Mouse (Mus musculus): ENCODE results near the gene Nos3. TPM values are rescaled to one million over a fixed set of nuclear protein-coding genes. Genes with fewer than 3 reads are reported as not detected.

Nos3 gene
- total RNA-seq, 2 experiments from 2014 or later, result 9.4 to 10.0 TPM

DNA sequence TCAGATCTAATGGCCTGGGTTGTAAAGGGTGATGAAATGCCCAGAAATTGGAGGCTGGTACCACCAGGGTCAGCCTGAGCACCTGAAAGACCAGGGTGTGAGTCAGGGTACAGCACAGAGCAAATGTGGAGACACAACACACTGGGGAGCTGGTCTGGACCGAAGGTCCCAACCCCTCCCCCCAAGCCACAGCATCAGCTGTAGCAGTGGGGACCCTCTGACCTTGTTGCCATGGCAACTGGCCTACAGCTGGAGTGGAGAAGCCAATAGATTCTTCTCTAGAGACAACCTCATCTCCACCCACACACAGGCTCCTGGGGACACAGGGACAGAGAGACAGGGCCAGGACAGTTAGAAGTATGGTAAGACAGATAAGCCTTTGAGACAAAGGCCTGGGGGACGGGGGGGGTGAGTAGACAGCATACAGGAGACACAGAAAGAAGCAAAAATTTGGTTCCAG is 20.6 kb upstream of the Nos3 start:
- no peak for DNase-seq (ENCODE audit: low spot score in 2 of 2)

DNA sequence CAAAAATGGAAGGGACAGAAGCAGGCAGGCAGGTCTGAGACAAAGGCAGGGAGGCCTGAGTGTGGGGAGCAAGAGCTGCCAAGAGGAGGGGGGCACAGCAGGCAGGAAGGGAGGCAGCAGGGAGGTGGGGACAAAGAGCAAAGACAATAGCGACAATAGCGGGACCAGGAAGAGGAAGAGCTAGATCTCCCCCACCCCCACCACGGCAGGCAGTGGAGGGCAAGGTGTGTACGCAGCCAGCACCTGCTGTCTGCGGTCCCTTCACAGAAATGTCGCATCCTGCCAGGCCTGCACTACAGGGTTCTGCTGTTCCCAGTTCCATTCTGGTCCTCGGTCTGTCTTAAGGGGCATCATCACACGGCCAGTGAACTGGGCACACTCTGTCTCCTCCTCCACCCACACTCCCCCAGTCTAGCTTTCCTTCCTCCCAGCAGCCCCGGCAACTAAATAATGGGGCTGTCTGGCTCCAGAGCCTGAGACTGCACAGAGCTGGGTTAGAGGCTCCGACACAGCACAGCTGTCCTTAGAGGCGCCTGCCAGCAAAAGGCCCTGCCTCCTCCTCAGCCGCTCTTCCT is 20.0 kb upstream of the Nos3 start:
- DNase-seq (ENCODE audit: low spot score in 2 of 2), result no peak

DNA sequence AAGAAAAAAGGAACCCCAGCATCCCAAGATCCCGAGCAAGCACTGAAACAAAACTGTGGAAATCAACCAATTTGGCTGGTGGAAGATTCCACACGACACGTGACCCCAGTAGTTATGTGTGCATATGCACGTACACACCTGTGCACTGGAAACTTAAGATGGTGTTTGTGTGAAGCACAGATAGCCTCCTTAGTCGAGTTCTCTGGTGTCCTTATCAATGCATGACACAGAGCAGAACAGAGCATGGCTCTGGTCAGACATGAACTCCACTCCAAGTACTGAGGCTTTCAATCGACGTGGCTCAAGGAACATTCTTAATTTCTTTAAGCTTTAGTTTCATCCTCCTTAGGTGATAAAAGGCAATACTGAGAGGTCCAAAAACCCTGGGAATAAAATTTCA is 18.3 kb upstream of the Nos3 start:
- no peak for DNase-seq (ENCODE audit: low spot score in 2 of 2)

DNA sequence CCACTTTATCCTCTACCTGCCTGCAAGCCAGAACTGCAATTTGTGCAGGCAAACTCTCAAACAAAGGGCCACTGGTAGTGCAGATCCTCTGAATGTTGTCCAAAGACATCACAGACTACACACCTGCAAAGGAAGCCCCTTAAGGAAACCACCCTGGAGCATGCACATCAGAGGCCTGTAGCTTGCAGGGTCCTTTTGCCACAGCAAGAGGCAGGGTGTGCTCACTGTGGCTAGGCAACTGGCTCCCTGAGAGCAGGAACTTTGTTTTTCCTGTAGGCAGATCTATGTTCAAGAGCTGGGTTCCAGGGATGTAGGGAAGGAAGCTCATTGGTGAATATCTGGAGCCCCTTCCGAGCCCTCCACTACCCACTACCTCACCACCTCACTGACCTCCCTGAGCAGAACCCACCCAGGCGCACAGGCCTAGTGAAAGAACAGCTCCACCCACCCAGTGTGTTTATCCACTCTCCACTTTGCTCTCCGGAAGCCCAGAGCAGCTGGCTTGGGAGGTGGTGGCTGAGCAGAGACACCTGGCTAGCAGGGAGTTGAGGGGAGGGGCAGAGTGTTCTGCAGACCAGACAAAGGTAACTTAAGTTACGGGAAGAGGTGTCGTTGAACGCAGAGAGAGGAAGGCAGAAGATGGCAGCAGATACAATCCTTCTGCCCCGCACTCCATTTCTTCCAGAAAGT is 17.3 kb upstream of the Nos3 start:
- DNase-seq (ENCODE audit: low spot score in 2 of 2), result no peak

DNA sequence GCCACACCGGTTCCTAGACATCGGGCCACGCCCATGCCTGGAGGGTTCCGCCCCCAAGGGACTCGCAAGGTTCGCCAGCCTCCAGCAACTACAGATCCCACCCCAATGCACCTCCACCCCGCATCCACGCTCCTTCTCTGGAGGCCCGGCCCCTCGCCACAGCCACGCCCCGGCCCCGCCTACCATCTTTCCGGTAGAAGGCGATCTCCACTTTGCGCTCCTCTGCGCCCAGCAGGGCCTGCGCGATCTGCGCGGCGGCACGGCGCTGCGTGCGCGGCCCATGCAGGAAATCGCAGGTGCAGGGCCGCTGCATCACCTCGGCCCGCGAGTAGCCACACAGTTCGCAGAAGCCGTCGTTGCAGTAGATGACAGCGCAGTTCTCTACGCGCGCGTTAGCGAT is 16.5 kb upstream of the Nos3 start:
- DNase-seq (ENCODE audit: low spot score in 2 of 2), result no peak

DNA sequence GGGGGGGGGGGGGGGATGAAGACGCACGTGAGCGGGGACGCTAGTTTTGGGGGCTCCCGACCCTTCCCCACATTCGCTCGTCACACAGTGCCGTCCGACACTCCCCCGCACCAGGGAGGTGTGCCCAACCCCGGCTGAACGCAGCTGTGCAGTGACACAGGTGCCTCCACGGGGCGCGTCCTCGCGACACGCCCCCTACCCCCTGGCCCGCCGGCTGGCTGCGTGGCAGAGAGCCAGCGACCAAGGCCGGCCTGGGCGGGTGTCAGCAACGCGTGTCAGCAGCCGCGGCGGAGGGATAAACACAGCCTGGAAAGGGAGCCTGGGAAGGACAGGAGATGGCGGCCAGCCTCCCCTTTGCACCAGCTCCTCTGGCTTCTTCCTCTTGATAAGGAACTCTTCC is 16.1 kb upstream of the Nos3 start:
- no peak for DNase-seq (ENCODE audit: low spot score in 2 of 2)

DNA sequence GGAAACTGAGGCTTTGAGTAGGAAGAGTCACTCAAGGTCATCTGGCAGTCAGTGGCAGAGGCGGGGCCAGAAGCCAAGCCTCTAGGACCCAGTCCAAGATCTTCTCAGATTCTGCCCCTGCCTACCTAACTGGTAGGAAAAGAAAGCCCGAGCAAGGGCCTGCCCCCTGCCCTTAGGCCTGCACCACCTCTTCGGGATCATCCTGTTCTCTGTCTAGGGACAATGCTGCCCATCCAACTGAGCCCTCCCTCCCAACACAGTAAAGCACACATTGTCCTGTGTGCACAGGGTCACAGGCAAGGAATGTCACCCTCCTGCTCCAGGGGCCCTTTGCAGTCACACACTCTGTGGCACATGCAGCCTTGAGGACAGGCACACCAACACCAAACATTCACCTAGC is 14.5 kb upstream of the Nos3 start:
- no peak for DNase-seq (ENCODE audit: low spot score in 2 of 2)

DNA sequence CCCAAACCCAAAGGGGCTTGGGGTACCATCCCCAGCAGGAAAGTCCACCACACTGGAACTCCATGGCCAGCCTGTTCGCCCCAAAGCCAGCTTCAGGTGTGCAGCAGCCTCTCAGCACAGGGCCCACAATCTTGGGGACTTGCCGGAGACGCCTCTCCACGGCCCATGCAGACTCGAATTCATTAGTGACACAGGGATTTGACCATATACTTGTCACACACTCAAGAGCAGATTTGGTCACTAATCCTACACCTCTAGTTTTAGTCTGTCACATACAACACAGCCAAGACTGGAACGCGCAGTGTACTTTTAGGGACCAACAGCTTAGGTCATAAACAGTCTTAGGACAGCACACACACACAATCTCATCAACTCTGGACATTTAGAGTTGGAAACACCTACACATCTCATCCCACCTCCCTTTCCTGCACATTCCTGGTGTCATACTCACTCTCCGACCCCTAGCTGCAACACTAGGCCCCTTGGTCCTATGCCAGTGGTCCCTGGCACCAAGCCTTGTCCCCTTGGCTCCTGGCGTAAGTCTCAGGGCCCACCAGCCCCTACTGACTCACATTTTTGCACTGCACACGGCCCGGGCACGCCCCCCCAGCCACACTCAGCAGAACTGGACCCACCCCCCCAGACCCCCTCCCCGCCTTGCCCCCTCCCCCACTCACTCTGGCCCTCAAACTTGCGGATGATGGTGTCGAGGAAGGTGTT is 13.9 kb upstream of the Nos3 start:
- no peak for DNase-seq (ENCODE audit: low spot score in 2 of 2)

DNA sequence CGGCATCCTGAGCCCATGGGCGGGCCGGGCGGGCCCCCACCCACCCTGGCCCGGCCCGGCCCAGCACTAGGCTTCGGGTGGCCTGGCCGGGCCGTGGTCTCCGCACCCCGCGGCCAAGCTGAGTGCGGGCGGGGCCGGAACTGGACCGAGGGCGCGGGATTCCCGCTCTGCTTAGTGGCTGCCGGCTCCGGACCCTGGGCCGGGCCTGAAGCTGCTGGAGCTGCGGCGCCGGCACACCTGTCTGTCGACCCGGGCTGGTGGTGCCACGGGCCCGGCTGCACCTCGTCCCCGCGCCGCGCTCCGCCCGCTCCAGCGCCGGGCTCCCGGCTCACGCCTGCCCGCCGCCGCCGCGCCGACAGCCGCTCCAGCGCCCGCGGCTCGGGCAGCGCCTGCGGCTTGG is 13.3 kb upstream of the Nos3 start, which contains the start of gene Kcnh2:
TSS of gene Kcnh2 (minus strand) at position 327 of the 400 bp plus-strand sequence.
- no peak for DNase-seq (ENCODE audit: low spot score in 2 of 2)

DNA sequence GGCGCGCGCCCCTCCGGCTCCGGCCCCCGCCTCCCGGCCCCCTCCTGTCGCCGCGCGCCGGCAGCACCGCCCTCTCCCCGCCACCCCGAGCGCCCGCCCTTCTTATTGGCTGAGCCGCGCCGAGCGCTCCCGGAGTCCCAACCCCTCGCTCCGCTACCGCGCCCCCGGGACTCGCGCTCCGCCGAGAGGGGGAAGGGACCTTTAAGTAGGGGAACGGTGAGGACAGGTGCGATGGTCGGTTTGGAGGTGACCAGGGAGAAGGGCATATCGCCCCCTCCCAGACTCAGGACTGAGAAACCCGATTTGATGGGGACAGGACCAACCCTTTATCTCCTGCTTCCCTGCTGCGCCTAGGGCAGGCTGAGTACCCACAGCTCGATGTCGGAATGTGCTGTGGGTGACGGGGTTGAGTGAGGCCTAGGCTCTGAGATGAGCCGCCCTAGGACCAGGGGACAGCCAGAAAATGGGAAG is 12.9 kb upstream of the Nos3 start:
- peak; percentile 82 to 86 for DNase-seq (ENCODE audit: low spot score in 2 of 2)

DNA sequence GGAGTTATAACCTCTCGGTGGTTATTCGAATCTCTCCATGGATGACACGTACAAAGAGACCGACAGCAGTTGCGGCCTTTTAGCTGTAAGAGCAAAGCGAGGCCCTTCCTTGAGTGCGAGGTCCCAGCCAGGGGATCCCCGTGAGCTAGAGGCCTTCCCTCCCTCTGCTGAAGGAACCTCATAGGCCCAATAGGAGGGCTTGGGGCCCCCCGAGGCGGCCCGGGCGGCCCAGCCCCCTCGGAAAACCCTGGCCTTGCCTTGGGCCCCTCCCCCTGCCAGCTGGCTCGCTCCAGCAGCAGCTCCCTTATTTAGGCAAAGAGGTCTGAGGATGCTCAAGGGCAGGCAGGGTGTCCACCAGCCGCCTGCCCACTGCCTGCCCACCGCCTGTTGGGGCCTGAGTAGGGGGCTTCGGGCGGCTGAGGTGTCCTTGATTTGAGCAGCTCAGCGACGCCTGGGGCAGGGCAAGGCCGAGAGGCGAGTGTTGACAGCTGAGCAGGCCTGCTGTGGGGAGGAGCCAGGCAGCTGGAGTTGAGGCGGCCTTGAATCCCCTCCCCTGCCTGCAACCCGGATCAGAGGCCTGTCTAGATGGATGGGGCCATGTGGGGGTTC is 12.3 kb upstream of the Nos3 start:
- DNase-seq (ENCODE audit: low spot score in 2 of 2), result no peak

DNA sequence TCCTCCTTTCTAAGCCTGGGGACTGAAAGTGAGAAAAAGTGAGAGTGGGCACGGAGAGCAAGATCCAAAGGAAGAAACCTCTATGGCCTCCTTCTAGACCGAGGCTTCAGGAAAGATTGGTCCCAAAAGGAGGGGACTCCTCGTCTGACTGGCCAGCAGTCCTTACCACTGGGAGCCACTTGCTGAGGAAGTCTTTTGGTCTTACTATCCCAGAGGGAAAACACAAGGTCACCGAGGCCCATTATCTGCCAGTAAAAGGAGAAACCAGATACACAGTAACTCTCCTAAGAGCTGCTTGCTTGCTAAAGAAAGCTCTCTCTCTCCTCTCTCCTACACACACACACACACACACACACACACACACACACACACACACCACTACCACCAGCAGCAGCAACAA is 11.3 kb upstream of the Nos3 start:
- DNase-seq (ENCODE audit: low spot score in 2 of 2), result no peak

DNA sequence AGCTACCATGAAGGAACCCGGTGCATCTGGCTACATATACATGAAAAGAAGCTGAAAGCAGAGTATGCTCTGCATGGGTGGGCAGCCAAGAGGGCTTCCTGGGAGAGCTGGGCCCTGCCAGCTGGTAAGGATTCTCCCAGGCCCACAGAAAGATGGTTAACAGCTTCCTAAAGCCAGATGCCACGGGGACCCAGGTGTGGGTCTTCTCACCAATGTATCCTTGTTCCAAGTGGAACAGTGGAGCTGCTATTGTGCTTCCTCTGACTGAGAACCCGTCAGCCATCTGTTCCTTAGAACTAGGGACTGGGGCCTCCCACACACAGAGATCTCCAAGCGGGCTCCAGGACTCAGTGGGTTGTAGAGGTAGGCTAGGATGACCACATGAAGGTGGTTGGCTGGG is 7.8 kb upstream of the Nos3 start:
- no peak for DNase-seq (ENCODE audit: low spot score in 2 of 2)

DNA sequence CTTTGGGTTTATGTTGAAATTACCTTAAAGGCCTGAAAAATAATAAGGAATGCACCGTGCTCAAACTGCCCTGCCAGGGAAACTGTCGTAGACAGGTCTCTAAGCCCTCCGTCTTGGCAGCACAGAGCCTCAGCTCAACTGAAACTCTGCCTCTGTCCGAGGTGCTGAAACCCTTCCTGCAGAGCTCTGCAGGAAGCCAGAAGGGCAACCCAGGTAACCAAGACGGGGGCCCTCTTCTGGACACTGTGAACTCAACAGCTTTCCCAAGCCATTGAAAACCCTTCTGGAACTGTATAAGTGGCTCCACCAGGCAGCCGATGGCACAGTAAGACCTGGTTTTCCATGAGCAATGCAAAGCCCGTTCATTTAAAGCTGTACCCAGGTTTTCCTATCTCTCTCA is 7.1 kb upstream of the Nos3 start:
- no peak for DNase-seq (ENCODE audit: low spot score in 2 of 2)

DNA sequence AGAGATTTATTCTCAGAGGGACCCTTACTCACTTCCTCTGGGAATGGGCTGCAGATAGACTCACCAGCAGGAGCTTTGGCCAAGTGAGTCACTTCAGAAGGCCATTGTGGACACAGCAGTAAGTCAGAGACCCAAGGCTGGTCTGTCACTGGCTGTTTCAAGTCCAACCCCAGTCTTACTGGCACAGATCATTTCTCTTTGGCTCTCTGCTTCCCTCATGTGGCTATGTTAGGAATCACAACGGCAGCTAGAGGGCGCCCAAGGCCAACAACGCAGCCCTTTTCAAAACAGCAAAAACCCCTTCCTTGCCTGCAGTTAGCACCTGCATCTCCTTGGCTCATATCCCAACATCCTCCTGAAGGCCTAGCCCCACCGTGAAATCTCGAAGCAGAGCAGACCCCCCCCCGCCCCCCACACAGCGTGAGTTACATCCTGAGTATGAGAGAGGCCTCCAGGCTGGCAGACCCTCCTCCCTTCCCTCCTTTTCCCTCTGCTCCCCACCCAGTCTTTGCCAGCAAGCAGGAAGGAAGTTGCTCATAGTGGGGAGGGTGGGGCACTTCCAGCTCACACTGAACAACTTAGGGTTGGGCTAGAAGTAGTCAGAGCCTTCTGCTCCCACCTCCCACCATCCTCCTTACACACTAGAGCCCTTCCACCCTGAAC is 3.7 kb upstream of the Nos3 start:
- peak; percentile 83 to 88 for DNase-seq (ENCODE audit: low spot score in 2 of 2)

DNA sequence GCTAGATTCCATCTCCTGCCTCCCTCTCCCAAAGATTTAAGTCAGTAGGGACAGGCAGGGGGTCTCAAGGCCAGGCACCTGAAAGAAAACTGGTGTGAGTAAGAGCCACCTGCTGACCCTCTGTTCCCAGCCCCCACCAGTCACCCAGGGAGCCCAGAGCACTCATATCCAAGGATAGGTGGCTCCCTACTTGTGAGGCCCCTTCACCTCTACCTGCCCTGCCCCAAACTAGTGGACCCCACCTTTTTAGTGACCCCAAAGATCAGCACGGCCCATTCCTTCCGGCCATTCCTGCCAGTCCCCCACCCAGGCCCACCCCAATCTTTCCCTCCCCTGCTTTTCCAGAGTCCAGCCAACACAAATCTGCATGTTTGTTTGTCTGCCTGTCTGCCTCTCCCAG is 1.1 kb upstream of the Nos3 start:
- DNase-seq (ENCODE audit: low spot score in 2 of 2), result no peak

DNA sequence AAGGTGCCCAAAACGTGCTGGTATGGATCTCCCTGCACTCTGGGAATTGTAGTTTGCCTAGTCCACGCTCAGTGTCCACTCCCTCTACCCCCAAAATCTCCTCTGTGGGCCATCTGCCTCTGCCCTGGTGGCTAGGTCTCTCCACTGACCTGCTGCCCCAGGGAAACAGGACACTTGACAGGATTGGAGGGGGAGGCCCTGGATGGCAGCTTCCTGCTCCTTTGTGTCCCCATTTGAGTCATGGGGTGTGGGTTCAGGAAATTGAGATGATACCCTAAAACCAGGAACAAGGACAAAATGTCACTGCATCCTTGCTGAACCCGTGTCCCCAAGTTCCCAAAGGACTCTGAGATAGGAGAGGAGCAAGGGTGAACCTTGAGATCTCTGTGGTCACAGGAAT is 549 bp upstream of the Nos3 start:
- no peak for DNase-seq (ENCODE audit: low spot score in 2 of 2)

DNA sequence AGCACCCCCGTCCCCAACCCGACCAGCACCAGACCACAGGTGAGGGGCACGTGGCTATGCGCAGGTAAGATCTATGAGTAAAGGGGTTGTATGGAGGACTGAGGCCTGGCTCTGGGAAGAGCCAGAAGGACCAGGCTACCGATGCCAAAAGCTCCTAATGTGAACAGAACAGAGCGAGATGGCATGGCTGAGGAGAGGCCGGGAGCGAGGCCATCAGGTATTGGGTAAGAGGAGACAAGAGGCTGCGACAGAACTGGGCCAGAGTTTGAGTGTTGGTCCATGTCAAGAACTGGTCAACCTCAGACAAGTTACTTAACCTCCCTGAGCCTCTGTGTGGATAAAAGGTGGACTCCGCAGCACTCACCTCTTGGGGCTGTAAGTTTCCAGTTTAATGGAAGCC is 353 bp downstream of the Nos3 start:
- no peak for DNase-seq (ENCODE audit: low spot score in 2 of 2)

DNA sequence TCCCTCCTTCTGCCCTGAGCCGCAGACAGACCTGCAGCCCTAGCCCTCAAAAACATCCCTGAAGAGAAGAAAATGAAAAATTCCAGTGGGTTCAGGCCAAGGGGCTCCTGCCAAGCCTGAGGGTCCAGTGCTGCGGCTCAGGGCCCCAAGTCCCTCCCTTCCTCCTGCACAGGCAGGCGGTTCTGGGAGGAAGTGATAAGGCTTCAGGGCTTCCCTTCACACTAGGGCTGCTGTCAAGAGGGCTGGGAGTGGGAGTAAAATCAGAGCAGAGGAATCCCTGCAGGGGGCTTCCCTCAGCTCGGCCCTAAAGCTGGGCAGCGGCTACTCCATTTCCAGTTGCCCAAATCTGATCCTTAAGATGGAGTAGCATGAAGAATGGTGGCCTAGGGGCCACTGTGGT is 918 bp downstream of the Nos3 start:
- no peak for DNase-seq (ENCODE audit: low spot score in 2 of 2)

DNA sequence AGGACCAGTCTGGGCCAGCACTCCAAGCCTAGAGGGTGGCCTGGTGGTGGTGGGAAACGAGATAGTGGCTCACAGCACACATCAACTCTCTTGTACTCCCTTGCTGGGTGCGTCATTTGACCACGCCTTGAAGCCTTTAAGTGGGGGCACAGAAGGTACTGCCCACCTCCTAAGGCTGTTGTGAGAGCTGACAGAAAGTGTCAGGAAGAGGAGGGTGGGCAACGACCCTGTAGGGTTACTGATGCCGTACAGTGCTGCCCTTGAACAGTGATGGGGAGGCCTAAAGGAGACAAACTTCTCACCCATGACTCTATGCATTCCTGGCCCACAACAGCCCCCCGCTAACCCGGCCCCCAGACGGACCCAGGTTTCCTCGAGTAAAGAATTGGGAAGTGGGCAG is 1.8 kb downstream of the Nos3 start:
- DNase-seq (ENCODE audit: low spot score in 2 of 2), result no peak

DNA sequence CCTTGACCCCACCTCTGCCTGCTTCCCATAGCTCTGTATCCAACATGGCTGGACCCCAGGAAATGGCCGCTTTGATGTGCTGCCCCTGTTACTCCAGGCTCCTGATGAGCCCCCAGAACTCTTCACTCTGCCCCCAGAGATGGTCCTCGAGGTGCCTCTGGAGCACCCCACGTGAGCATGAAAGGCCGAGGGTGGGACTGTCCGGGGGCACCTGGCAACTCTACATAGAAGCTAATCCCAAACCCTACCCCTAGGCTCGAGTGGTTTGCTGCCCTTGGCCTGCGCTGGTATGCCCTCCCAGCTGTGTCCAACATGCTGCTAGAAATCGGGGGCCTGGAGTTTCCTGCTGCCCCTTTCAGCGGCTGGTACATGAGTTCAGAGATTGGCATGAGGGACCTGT is 5.2 kb downstream of the Nos3 start:
- no peak for DNase-seq (ENCODE audit: low spot score in 2 of 2)

DNA sequence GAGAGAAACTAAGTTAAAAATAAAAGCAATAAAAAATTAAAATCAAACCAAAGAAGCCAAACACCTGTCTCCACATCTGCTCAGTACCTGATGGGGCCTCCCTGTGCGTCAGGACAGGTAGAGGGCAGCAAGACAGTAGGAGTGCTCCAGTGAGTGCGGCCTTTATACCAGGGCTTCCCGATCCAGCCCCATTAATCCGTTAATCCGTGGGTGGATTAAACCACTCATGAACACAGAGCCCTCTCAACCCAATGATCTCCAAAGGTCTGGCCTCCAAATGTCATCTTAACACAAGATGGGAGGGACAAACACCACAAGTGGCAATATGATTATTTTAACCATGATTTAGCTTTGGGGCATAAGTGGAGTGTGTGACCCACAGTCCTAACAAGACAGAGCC is 9.2 kb downstream of the Nos3 start:
- DNase-seq (ENCODE audit: low spot score in 2 of 2), result no peak

Measured in layer of hippocampus, postnatal 14 days (tissue).